Mouse (Mus musculus) heart, adult 18-20 months (tissue): ENCODE measurements around the gene Dcun1d4. TPM values are rescaled to one million over a fixed set of nuclear protein-coding genes. Genes with fewer than 3 reads are reported as not detected.
"Not testable (repeated sequence)": the region's sequence is repeated elsewhere in the genome, so short reads cannot be mapped to it uniquely, and the experiment has no call there.

Experiments
- DNase-seq, 2 experiments: peaks; one replicate each; pipeline ENCODE4 v3.0.0; 2021 to 2022; ENCODE audit warnings: mixed read lengths in 1 of 2
- long read RNA-seq, 2 experiments: library from polyadenylated mRNA; stranded (forward); transcript quantifications; one replicate each; pipeline ENCODE4 v2.0.0; 2021
- total RNA-seq, 2 experiments: library from RNA; stranded (reverse); gene quantifications; 2 replicates each; pipeline ENCODE4 v1.2.3; 2021

Gene Dcun1d4
- total RNA-seq = 10 to 100 TPM; 16.3 to 18.8 TPM
- long read RNA-seq, experiment 1, full-length matches to known transcripts = 4 of 7 reads
- long read RNA-seq, experiment 1, partial matches to known transcripts = 0 of 7 reads
- long read RNA-seq, experiment 1, other reads (novel, unspliced or antisense) = 3 of 7 reads
- long read RNA-seq, experiment 2, partial matches to known transcripts = 0 of 2 reads
- long read RNA-seq, experiment 2, other reads (novel, unspliced or antisense) = 2 of 2 reads

DNA sequence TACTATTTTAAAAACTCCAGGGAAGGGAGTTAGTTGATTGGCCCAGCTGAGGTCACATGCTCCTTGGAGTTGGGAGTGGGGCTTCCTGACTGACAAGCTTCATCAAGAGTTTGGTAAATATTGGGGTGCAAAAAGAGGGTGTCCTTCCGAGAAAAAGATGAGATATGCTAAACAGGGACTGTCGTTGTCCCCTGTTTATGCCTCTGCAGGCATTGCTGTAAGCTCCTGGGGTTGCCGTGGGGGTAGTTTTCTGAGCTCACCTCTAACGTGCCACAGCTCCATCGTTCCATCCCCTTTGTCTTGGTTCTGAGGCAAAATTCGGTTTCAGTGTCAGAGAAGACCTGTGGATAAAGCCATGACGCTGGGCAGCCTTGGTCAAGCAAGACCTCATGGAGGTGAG, at the start of gene Dcun1d4:
TSS of gene Dcun1d4 (plus strand) at position 301 of the 400 bp plus-strand sequence.
- DNase-seq = no peak

DNA sequence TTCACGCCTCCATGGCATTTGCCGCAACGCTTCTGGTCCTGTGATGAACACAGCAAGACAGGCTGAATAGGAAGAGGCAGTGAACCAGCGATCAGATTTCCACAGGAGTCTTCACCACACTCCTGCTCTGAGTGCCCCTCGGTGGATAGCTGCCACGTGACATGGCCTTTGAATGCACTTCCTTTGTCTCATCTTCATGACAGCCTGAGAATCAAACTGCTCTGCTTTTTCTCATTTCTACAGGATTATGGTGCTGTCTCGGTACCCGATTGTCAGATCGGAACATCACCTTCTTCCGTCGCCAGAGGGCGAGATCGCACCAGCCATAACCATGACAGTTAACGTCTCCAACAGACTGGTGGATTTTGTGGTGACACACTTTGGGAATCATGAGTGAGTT, 49.2 kb upstream of the Dcun1d4 start:
- peak; percentile 62 to 88 for DNase-seq

DNA sequence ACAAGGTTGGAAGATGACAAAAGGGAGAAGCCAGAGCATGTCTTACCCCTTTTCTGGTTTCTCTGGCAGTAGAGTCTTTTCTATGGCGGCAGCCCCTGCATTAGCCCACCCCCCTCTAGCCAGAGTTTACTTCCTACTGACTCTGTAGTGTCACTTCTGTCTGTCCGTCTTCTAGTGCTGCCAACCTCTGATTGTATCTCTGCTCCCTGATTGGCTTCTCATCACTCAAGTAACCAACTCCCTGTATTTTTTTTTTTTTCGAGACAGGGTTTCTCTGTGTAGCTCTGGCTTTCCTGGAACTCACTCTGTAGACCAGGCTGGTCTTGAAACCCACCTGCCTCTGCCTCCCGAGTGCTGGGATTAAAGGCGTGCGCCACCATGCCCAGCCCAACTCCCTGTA, 48.0 kb upstream of the Dcun1d4 start:
- no peak for DNase-seq

DNA sequence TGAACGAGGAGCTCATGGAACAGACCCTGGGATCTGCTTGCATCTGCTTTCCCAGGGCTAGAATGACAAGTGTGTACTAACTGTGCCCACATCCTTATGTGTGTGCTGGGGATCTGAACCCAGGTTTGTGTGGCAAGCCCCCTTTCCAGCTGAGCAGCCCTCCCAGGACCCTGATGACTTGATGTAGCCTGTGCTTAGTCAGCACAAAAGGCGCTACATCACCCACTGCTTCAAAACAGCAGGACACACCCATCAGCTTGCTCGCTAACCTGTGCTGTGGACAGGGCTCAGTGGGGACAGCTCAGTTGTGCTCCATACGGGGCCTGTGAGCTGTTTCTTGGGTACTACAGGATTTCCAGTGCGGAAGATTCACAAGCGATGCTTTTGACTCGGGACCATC, 46.0 kb upstream of the Dcun1d4 start:
- DNase-seq = no peak

DNA sequence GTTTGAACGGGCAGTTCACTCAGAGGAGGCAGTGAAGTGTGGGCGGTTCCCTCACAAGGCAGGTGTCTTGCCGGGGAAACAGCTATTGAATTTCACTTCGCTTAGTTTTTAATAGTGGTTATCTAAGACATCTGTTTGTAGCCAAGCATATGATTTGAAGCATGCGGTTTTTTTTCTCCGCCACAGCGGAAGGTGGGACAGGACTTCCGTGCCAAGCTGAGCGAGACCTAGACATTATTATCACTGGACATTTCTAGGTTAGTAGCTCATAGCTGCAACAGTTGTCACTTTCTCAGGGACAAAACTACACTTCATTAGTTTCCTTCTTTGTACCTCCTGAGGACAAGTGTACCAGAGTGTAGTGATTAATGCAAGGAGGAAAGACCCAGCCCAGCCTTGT, 38.6 kb upstream of the Dcun1d4 start:
- DNase-seq = no peak

DNA sequence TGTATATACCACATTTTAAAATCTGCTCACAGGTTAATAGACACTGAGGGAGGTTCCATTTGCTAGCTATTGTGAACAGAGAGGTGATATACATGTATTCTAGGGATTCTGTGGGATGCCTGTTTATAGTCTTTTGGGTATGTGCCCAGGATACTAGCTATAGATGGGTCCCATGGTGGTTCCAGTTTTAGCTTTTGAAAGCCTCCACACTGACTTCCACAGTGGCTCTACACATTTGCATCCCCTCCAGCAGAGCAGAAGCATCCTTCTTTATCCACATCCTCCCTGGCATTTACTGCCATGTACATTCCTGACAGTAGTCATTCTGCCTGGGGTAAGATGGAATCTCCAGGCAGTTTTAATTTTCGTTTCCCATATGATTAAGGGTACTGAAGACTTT, 30.5 kb upstream of the Dcun1d4 start:
- DNase-seq = no peak

DNA sequence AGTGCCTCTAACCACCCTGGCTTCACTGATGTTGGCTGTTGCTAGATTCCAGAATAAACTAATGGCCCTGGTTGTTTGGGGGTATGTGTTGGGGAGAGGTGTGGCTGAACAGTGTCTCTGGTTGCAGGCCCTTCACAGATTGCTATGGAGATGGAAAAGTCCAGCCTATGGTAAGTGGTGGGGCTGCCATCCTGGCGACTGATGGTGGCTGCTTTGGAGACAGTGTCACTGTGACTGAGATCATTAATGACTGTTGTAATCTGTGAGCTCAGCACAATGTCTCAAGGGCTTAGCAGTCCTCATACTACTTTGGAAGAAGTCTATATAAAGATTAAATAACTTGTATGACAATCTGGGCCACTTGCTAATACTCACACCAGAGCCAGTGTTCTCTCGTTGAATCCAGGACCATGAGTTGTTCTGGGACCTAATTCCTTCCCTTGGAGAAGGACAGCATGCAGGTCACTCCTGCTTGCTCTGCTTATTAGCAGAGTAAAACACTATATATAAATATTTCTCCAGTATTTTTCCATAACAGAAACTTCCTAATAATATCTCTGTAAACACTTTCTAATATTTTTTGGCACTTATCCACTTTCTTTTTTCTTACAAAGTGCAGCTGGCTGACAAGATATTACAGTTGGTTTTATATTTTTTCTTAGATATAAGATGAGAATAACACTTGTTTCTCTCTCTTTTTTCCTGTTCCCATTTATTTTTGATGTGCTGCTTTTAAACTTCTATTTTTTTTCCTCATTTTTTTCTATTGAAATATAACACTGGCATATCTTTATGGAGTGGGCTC, 26.1 kb upstream of the Dcun1d4 start:
- no peak for DNase-seq

DNA sequence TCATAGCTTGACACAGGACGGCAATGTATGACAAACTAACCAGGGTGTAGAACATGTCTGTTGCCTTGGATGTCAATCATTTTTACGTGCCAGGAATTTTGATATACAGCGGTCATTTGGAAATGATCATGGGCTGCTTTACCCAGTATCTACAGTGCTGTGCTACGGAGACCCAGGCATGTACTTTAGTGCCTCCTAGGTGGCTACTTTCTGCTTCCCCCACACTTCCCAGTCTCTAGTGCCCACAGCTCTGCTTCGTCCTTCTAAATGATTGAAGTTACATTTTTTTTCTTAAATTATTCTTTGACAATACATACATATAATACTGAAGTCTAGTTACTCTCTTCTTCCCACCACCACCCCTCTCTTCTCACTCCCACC, 25.5 kb upstream of the Dcun1d4 start:
- no peak for DNase-seq

DNA sequence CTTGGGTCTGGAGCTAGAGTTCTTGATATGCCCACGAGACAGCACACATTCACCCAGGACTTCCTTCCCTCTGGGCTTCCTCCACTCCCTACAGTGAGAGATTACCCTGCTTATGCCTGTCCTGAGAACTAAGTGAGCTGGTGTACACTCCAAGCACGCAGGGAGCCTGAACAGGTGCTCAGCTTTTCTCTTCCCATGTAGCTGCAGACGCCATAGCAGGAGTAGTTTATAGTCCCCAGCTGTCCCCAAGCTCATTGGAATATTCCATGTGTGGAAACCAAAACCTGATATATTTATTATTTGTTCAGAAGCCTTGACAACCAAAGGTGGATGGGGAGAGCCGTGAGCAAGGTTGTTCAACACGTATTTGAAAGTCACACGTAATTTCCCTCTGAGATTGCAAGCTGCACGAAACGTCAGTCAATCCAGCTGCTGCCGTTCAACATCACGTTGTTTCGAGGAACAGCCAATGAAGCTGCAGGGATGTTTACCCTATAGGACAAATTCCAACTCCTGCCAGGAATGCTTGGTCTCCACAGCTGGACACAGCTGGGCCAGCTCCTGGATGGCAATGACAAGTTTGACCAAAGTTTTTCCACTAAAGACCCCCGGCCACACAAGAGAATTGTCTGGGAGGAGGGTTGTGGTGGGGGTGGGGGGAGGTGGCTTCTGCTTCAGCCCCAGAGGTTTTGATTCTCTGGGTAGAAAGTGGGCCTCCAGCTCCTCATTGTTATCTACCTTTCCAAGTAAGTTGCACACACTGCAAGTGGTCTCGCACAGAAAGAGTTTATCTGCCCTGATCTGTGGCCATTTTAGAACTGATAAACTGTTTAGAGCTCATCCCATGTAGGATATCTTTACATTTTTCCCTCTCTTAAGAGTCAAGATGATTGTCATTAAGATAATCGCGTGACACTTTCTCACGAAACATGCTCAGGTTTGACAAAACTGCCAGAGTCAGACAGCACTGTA, 12.1 kb upstream of the Dcun1d4 start:
- no peak for DNase-seq

DNA sequence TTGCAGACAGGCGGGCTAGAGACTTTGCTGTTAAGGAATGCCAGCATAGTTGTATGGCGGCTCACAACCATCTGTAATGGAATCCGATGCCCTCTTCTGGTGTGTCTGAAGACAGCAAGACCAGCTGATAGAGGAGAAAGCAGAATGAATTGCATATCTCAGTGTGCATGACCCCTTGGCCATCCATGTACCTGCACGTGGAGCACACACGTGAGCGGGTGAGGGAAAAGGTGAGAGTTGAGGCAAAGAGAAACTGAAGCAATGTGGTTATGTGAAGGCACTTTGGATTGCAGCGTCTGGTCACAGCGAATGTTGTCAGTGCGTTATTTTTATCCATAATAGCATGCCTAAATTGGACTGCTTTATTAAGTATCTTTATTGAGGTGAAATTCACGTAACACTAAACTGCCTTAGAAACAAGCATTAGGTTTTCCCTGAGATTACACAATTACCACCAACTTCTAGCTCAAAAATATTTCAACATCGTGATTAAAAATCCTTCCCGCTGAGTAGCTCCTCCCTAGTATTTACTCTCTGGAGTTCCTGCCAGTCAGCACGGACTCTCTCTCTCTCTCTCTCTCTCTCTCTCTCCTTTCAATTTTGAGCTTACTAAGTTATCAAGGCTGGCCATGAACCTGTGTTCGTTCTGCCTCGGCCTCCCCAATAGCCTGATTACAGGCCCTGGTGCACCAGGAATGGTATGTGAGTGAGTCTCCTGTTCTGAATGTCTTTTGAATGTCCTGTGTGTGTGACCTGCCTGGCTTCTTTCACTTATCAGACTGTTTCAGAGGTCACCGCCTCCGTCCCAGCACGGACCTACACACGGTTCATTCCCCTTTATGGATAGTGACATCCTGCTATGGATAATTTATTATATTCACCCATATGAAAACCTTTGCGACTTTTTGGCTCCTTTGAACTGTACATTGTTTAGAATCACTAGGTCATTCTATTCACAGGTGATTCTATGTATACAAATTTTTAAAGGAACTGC, 6.1 kb upstream of the Dcun1d4 start:
- DNase-seq = peak in 1 of 2 experiments; percentile 2

DNA sequence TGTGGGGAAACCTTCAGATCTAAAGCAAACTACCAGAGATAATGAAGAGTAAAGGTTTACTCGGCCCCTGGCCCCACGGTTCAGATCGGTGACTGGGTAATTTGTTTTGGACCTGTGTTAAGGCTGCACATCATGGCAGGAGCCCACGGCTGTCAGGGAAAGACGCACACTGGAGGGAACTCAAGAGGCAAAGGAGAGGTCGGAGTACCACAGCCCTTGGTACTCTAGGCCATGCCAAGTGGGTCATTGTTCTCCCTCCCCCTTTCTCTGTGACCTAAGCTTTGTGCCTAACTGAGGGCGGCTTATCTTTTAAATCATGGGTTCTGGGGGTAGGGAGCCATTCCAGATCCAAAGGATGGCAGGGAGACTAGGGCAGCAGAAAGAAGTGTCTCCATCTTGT, 601 bp downstream of the Dcun1d4 start:
- DNase-seq = no peak

DNA sequence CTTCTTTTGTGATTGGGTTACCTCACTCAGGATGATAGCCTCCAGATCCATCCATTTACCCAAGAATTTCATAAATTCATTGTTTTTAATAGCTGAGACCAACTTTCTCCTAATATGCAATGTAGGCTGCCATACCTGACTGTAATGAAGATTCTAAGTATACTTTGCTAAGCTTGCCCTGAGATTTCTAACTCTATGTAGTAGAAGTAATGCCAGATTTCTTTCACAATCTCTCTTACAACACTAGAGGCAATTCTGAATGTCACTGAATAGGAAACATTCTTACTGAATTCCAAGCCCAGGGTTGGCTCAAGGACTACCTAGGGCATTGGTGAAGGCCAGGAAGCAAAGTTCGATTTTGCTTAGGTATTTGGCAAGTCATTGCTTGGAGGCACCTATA, 1.6 kb downstream of the Dcun1d4 start:
- not testable (repeated sequence) for DNase-seq

DNA sequence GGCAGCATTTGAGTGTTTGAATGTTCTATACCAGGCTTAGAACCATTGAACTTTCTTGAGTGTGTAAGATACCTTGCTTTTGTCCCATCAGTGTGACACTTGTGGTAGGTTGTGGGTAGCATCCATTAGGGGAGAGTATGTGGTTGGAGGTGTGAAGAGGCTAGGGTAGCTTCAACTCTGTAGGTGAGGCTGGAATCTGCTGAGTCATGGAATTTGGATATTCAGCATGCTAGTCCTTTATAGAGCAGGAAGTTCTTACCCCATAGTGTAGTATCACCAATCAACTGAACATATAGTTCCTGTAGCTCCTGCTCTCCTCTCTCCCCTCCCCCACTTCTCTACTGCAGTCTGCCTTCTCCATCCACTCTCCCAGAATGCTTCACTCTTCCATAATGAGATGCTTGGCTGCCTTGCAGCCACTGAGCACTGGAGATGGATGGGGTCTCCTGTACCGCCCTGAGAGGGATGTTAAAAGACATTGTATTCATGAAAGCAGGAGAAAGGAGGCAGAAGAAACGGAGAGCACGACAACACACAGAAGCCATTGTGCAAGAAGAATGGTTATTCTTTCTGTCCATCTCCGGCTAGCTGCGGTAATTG, 3.3 kb downstream of the Dcun1d4 start:
- DNase-seq = no peak

DNA sequence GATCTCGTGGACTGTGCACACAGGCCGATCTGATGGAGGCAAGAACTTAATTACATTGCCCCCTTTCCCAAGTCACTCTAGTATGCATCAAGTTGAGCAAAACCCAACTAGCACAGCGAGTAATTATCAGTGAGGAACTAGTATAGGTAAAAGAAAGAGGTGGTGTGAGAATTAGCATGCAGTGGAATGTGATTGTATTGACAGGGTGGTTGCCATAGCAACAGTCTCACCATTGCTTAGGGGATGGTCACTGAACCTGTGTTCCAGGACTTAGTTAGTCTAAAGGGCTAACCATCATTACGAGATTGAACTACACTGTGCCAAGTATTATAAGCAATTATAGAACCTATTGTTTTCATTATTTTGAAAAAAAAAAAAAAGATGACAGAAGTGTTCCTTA, 5.7 kb downstream of the Dcun1d4 start:
- DNase-seq = no peak

DNA sequence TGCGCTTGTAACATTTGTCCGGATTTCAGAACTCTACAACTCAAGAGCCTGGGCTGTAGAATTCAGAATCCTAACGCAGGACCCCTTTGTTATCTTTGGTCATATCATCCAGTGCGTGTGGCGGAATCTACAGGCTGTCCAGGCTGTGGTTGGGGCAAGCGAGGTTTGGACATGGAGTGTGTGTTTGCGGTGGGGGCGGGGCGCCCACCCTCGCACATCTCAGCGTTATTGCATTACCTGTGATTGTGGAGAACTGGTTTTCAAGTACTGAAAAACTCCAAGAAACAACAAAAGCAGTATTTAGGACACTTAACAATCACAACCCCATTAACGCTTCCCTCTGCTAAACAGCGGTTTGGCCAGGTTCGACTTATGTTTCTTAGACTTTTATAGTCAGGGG, 9.1 kb downstream of the Dcun1d4 start:
- peak in 1 of 2 experiments; percentile 26 for DNase-seq

DNA sequence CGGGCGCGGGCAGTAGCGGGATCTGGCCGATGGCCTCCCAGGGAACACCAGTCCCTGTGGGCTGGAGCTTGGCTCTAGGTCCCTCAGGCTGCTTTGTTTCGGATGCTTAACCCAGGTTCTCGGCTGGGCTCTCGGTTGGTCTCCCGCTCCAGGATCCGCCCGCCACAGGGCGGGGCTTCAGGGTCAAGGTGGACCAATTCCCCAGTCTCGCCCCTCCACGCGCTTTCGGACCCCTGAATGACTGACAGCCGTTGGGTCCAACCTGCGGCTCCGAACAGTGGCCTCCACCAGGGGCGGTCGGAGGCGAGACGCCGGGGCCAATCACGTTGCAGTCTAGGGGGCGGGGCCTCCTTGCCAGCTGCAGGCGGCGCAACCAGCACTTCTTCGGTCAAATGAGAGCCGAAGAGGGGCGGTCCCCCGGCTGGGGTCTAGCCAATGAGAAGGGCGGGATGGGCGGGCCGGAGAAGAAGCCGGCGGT, 9.8 kb downstream of the Dcun1d4 start:
- DNase-seq = peak; percentile 99 to 100

DNA sequence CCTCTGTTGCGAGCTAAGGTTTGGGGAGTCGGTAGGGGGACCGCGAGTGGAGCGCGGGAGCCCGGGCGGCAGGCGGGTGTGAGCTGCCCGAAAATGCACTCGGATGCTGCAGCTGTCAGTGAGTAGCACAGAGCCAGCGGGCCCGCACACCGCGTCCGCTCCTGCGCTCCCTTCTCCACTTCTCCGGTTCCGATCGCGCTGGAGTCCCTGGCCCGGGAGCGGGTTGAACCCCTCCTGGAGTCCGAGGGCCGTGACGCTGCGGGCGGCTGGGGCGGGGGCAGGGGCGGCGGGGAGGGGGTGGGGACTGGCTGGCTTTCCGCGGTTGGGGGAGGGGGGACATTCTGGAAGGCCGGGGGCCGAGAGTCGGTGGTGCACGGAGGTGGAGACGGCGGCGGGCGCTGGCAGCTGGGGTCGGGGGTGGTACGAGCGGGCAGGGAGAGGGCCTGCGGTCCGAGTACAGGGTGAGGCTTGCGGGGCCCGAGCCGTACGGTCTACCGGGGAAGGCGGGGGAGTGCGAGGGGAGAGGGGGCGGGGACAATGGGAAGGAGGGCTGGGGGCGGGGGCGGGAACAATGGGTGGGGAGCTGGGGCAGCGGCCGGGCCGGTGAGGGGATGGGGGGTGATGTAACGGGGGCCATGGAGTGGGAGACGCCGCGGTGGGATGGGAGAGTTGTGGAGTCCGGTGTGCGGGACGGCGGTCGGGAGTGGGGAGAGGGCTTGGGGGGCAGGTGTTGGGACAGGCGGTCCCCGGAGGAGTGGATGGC, 10.5 kb downstream of the Dcun1d4 start:
- no peak for DNase-seq

DNA sequence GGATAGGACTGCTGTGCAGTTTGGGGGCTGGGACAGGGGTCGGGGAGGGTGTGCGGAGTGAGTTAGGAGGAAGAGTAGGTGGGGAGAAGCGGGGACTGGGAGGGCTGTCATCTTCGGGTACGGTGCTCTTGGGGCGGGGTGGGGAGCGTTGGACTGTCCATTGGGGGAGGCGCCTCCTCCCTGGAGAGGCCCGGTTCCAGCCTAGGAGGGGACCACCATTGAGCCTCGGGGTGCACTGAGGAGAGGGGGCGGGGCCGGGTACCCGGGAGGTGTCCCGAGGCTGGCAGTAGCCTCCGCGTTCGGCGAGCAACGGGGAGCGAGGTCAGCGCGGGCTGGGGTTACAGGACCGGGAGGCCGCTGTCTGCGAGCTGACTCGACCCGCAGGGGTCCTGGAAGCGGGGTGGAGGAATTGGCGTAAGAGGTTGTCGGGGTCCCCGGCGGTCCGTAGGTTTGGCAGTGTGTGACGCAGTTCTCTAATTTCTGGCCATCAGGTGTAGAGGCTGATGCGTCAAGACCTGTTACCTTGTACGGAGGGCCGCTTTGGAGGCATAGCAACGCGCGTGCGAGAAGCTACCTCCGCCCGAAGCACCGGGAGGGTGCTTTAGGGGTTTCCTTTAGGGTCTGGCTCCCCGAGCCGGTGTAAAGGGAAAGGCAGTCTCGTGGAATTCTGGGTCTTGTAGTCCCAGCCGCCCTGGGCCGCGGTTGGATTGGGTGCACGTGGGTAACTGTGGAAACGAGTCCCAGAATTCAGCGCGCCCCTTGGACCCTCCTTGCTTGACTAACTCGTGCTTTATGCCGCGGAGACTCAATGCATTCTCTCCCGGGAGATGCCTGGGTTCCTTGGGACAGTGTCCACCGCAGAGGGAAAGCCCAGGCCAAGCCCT, 11.3 kb downstream of the Dcun1d4 start:
- DNase-seq = peak; percentile 92

DNA sequence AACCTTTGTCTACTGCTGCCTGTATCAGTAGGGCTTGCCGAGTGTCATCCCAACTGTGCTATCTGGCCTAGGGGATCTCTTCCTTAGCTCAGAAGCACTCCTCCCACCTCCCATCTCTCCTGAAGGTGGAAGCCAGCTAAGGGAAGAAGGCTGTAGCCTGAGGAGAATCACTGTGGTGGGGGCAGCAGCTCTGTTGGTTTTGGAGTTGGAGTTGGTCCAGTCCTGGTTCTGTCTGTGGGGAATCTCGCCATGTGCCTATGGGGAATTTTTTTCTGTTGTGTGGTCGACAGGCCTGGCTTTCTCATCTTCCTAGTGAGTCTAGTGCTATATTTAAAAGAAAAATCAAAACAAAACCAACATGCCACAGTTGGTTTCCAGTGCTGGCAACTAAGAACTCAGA, 16.6 kb downstream of the Dcun1d4 start:
- no peak for DNase-seq
